22 mouse cellular contexts compared by ENCODE assay signal in the genomic region with DNA sequence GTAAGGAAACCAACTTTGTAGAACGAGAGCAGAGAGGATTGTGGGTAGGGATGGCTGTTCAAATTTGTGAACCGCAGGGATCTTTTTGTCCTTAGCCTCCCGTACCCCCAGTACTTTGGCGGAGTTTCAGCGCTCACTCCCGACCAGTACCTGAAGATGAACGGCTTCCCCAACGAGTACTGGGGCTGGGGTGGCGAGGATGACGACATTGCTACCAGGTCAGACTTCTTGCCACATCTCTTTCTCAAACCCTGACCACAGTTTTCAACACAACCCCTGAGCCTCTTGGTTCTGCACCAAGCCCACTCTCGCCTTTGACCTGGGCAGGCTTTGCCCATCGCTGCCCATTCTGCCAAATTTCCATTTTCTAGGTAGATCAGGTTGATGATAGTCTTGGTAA. TPM values are rescaled to one million over a fixed set of nuclear protein-coding genes. Genes with fewer than 3 reads are reported as not detected.
A peak's percentile ranks its signal among the peaks of the same experiment; 100 is the strongest.
DNase-seq lines count a peak whose midpoint lies in the region; ATAC-seq and TF ChIP-seq lines count a peak whose summit lies in the region.
"Had no signal": no experiment of that assay in that cellular context is flagged by ENCODE, and none has a peak within 500 bp of the region (broad histone marks: within the 10 kb centered on the region; RNA-seq: fewer than 3 reads in every experiment).

No protein-coding gene starts in this region.

- H3K27ac ChIP-seq in forebrain, embryonic 11.5 days (ENCODE audit: low read depth, low read length), result no peak overlapping the region
- H3K27ac ChIP-seq in forebrain, embryonic 16.5 days (ENCODE audit: low read length), result no peak overlapping the region
- peak overlapping the region; percentile 50; the same call in 1 of the 2 replicates for H3K27ac ChIP-seq in liver, embryonic 13.5 days
- no peak overlapping the region for H3K27ac ChIP-seq in liver, postnatal 0 days (ENCODE audit: low read depth)
- peak overlapping the region; percentile 51 for H3K27ac ChIP-seq in liver, embryonic 15.5 days (replicated peaks)
- no peak overlapping the region for H3K27ac ChIP-seq in midbrain, embryonic 14.5 days (replicated peaks; ENCODE audit: low read depth, low read length)
- H3K27ac ChIP-seq: embryonic facial prominence, embryonic 12.5 days; forebrain, embryonic 12.5 days; hindbrain, embryonic 10.5 days; hindbrain, embryonic 15.5 days had no signal

- no peak overlapping the region for H3K4me2 ChIP-seq in forebrain, embryonic 11.5 days (ENCODE audit: low read depth, low read length, severe bottlenecking)
- H3K4me2 ChIP-seq in forebrain, embryonic 16.5 days (ENCODE audit: low read length), result no peak overlapping the region
- H3K4me2 ChIP-seq in liver, embryonic 13.5 days, result no peak overlapping the region
- no peak overlapping the region for H3K4me2 ChIP-seq in liver, postnatal 0 days (ENCODE audit: low read depth, low read length)
- H3K4me2 ChIP-seq in liver, embryonic 15.5 days, result 0 out of 2 replicates have a peak overlapping the region, but pooled peaks have one; percentile 3
- no peak overlapping the region for H3K4me2 ChIP-seq in midbrain, embryonic 14.5 days (ENCODE audit: low read length)
- H3K4me2 ChIP-seq: embryonic facial prominence, embryonic 12.5 days; forebrain, embryonic 12.5 days; heart, embryonic 11.5 days; hindbrain, embryonic 15.5 days had no signal

- no peak for TF ChIP-seq EP300 in liver, postnatal 0 days (IDR thresholded peaks at IDR 0.05; ENCODE audit: low read depth)

- H3K9ac ChIP-seq in forebrain, embryonic 11.5 days (ENCODE audit: low read length), result no peak overlapping the region
- H3K9ac ChIP-seq in forebrain, embryonic 16.5 days (replicated peaks; ENCODE audit: low read depth, low read length), result no peak overlapping the region
- H3K9ac ChIP-seq in liver, embryonic 13.5 days, result no peak overlapping the region
- no peak overlapping the region for H3K9ac ChIP-seq in liver, postnatal 0 days (replicated peaks)
- no peak overlapping the region for H3K9ac ChIP-seq in liver, embryonic 15.5 days
- no peak overlapping the region for H3K9ac ChIP-seq in midbrain, embryonic 14.5 days (replicated peaks; ENCODE audit: low read length)
- H3K9ac ChIP-seq: embryonic facial prominence, embryonic 12.5 days; forebrain, embryonic 12.5 days; forebrain, postnatal 0 days; hindbrain, embryonic 15.5 days had no signal

- no peaks in the 10 kb centered on the region for H3K27me3 ChIP-seq in forebrain, embryonic 11.5 days (ENCODE audit: control insufficient read depth, insufficient read depth, low read length)
- no peaks in the 10 kb centered on the region for H3K27me3 ChIP-seq in forebrain, embryonic 16.5 days (replicated peaks; ENCODE audit: control insufficient read depth, insufficient read depth, low read length)
- H3K27me3 ChIP-seq in liver, embryonic 13.5 days, result no peaks in the 10 kb centered on the region
- H3K27me3 ChIP-seq in liver, postnatal 0 days (ENCODE audit: insufficient read depth, low read length), result no peaks in the 10 kb centered on the region
- H3K27me3 ChIP-seq in liver, embryonic 15.5 days, result no peaks in the 10 kb centered on the region
- H3K27me3 ChIP-seq in midbrain, embryonic 14.5 days (ENCODE audit: control insufficient read depth, insufficient read depth, low read length), result no peaks in the 10 kb centered on the region
- H3K27me3 ChIP-seq: embryonic facial prominence, embryonic 12.5 days; forebrain, embryonic 12.5 days; hindbrain, embryonic 15.5 days; Patski had no signal

- WGBS in forebrain, embryonic 11.5 days, result 93% methylated on average over 12 of the region's 12 CpGs
- 90% methylated on average over 12 of the region's 12 CpGs for WGBS in forebrain, embryonic 16.5 days
- WGBS in liver, embryonic 13.5 days (ENCODE audit: insufficient replicate concordance), result 90% methylated on average over 12 of the region's 12 CpGs
- 87% methylated on average over 12 of the region's 12 CpGs for WGBS in liver, postnatal 0 days (ENCODE audit: insufficient replicate concordance)
- WGBS in liver, embryonic 15.5 days (ENCODE audit: insufficient replicate concordance), result 88% methylated on average over 12 of the region's 12 CpGs
- WGBS in midbrain, embryonic 14.5 days, result 91% methylated on average over 12 of the region's 12 CpGs

- H3K36me3 ChIP-seq in forebrain, embryonic 11.5 days (ENCODE audit: control insufficient read depth, insufficient read depth, low read length), result peaks cover 10% of the 10 kb centered on the region; the same call in 1 of the 2 replicates
- peaks cover 26% of the 10 kb centered on the region for H3K36me3 ChIP-seq in forebrain, embryonic 16.5 days (ENCODE audit: control insufficient read depth, insufficient read depth)
- H3K36me3 ChIP-seq in liver, embryonic 13.5 days, result peaks cover 76% of the 10 kb centered on the region
- peaks cover 63% of the 10 kb centered on the region for H3K36me3 ChIP-seq in liver, postnatal 0 days (replicated peaks; ENCODE audit: insufficient read depth, low read length)
- H3K36me3 ChIP-seq in liver, embryonic 15.5 days (replicated peaks), result peaks cover 76% of the 10 kb centered on the region
- peaks cover 70% of the 10 kb centered on the region for H3K36me3 ChIP-seq in midbrain, embryonic 14.5 days (ENCODE audit: control insufficient read depth, insufficient read depth, low read length)

- H3K4me3 ChIP-seq in forebrain, embryonic 11.5 days (ENCODE audit: low read depth, low read length), result no peak overlapping the region
- no peak overlapping the region for H3K4me3 ChIP-seq in forebrain, embryonic 16.5 days (replicated peaks; ENCODE audit: low read length)
- H3K4me3 ChIP-seq in liver, embryonic 13.5 days (replicated peaks), result no peak overlapping the region
- no peak overlapping the region for H3K4me3 ChIP-seq in liver, postnatal 0 days (ENCODE audit: low read depth, low read length)
- H3K4me3 ChIP-seq in liver, embryonic 15.5 days (replicated peaks), result no peak overlapping the region
- H3K4me3 ChIP-seq in midbrain, embryonic 14.5 days (replicated peaks; ENCODE audit: low read depth, low read length), result no peak overlapping the region
- H3K4me3 ChIP-seq: embryonic facial prominence, embryonic 12.5 days; forebrain, embryonic 12.5 days; hindbrain, embryonic 10.5 days; hindbrain, embryonic 15.5 days had no signal

- peaks cover 8% of the 10 kb centered on the region; the same call in 1 of the 2 replicates for H3K4me1 ChIP-seq in forebrain, embryonic 11.5 days (replicated peaks; ENCODE audit: control insufficient read depth, insufficient read depth, low read length)
- peaks cover 22% of the 10 kb centered on the region for H3K4me1 ChIP-seq in forebrain, embryonic 16.5 days (replicated peaks; ENCODE audit: control insufficient read depth, insufficient read depth, low read length)
- peaks cover 78% of the 10 kb centered on the region for H3K4me1 ChIP-seq in liver, embryonic 13.5 days (replicated peaks)
- peaks cover 21% of the 10 kb centered on the region for H3K4me1 ChIP-seq in liver, postnatal 0 days (ENCODE audit: insufficient read depth)
- H3K4me1 ChIP-seq in liver, embryonic 15.5 days (replicated peaks), result peaks cover 82% of the 10 kb centered on the region
- H3K4me1 ChIP-seq in midbrain, embryonic 14.5 days (ENCODE audit: control insufficient read depth, insufficient read depth, low read length), result peaks cover 14% of the 10 kb centered on the region

- ATAC-seq in forebrain, embryonic 11.5 days (replicated peaks; ENCODE audit: low FRiP score), result no peak
- ATAC-seq in forebrain, embryonic 16.5 days, result no peak
- ATAC-seq in liver, embryonic 13.5 days (ENCODE audit: low read depth), result no peak
- ATAC-seq in liver, postnatal 0 days, result no peak
- no peak for ATAC-seq in liver, embryonic 15.5 days (ENCODE audit: insufficient read depth)
- peak; percentile 53 for ATAC-seq in neutrophil, adult 5-6 weeks (ENCODE audit: extremely low read depth, insufficient number of reproducible peaks, low FRiP score, poor library complexity, severe bottlenecking)
- ATAC-seq in midbrain, embryonic 14.5 days (ENCODE audit: low FRiP score, low TSS enrichment), result no peak
- ATAC-seq: activated CD4-positive, CD25-positive, alpha-beta regulatory T cell, adult 4 months; CD4-positive, CD25-positive, alpha-beta regulatory T cell, adult 4 months; forebrain, postnatal 0 days; Patski had no signal

- DNase-seq in forebrain, embryonic 11.5 days (ENCODE audit: low spot score), result peak; percentile 18
- DNase-seq in liver, embryonic 13.5 days, result no peak
- no peak for DNase-seq in liver, postnatal 0 days
- DNase-seq in midbrain, embryonic 14.5 days, result no peak
- DNase-seq in embryo, embryonic 10.5 days (ENCODE audit: low spot score), result no peak
- DNase-seq: adrenal gland, postnatal 14 days; B cell, adult 2 months; cerebellum, adult 2 months; cerebellum, postnatal 10 days; forebrain, postnatal 0 days; gastrocnemius, postnatal 14 days had no signal

- no peaks in the 10 kb centered on the region for H3K9me3 ChIP-seq in forebrain, embryonic 11.5 days (ENCODE audit: control insufficient read depth, low read length)
- H3K9me3 ChIP-seq in forebrain, embryonic 16.5 days (ENCODE audit: control insufficient read depth, low read length), result no peaks in the 10 kb centered on the region
- H3K9me3 ChIP-seq in liver, embryonic 13.5 days (replicated peaks), result no peaks in the 10 kb centered on the region
- H3K9me3 ChIP-seq in liver, postnatal 0 days (ENCODE audit: low read length), result no peaks in the 10 kb centered on the region
- H3K9me3 ChIP-seq in liver, embryonic 15.5 days (replicated peaks), result no peaks in the 10 kb centered on the region
- H3K9me3 ChIP-seq in midbrain, embryonic 14.5 days (ENCODE audit: control insufficient read depth, low read length), result no peaks in the 10 kb centered on the region
- H3K9me3 ChIP-seq: embryonic facial prominence, embryonic 12.5 days; forebrain, embryonic 12.5 days; hindbrain, embryonic 10.5 days; hindbrain, embryonic 15.5 days had no signal

- no peak for TF ChIP-seq CTCF in liver, postnatal 0 days (IDR thresholded peaks at IDR 0.05; ENCODE audit: low read depth)

RNA-seq across cellular contexts. Expression of gene B4galt3, which starts 4.0 kb away (rescaled TPM):
- 72.3 and 75.5 TPM in 2 replicates for polyA plus RNA-seq in forebrain, embryonic 11.5 days (2014; fragmentation: Nextera tagmentation; extraction: Ambion mirVana)
- polyA plus RNA-seq in forebrain, embryonic 16.5 days (2015; fragmentation: Nextera tagmentation; extraction: Ambion mirVana), result 111 and 114 TPM in 2 replicates
- 24.9 and 26.5 TPM in 2 replicates for polyA plus RNA-seq in liver, embryonic 13.5 days (2015; fragmentation: Nextera tagmentation; extraction: Ambion mirVana)
- polyA plus RNA-seq in liver, postnatal 0 days (2015; fragmentation: Nextera tagmentation; extraction: Ambion mirVana), result 16.0 and 16.7 TPM in 2 replicates
- polyA plus RNA-seq in liver, embryonic 15.5 days (2015; fragmentation: Nextera tagmentation; extraction: Ambion mirVana), result 21.9 and 23.5 TPM in 2 replicates
- total RNA-seq in neutrophil, adult 5-6 weeks (2017), result 116 and 144 TPM in 2 replicates
- 101 and 105 TPM in 2 replicates for polyA plus RNA-seq in midbrain, embryonic 14.5 days (2014; fragmentation: Nextera tagmentation; extraction: Ambion mirVana)

RNA-seq across cellular contexts. Expression of gene Ppox, which starts 6.8 kb away (rescaled TPM):
- polyA plus RNA-seq in forebrain, embryonic 11.5 days (2014; fragmentation: Nextera tagmentation; extraction: Ambion mirVana), result 66.3 and 67.6 TPM in 2 replicates
- polyA plus RNA-seq in forebrain, embryonic 16.5 days (2015; fragmentation: Nextera tagmentation; extraction: Ambion mirVana), result 47.6 and 49.2 TPM in 2 replicates
- 174 and 175 TPM in 2 replicates for polyA plus RNA-seq in liver, embryonic 13.5 days (2015; fragmentation: Nextera tagmentation; extraction: Ambion mirVana)
- 61.5 and 69.6 TPM in 2 replicates for polyA plus RNA-seq in liver, postnatal 0 days (2015; fragmentation: Nextera tagmentation; extraction: Ambion mirVana)
- 214 and 226 TPM in 2 replicates for polyA plus RNA-seq in liver, embryonic 15.5 days (2015; fragmentation: Nextera tagmentation; extraction: Ambion mirVana)
- total RNA-seq in neutrophil, adult 5-6 weeks (2017), result 48.4 and 57.0 TPM in 2 replicates
- polyA plus RNA-seq in midbrain, embryonic 14.5 days (2014; fragmentation: Nextera tagmentation; extraction: Ambion mirVana), result 43.2 and 46.8 TPM in 2 replicates

RNA-seq across cellular contexts. Expression of gene Usp21, which starts 13.6 kb away (rescaled TPM):
- polyA plus RNA-seq in forebrain, embryonic 11.5 days (2014; fragmentation: Nextera tagmentation; extraction: Ambion mirVana), result 110 and 114 TPM in 2 replicates
- polyA plus RNA-seq in forebrain, embryonic 16.5 days (2015; fragmentation: Nextera tagmentation; extraction: Ambion mirVana), result 126 and 130 TPM in 2 replicates
- 25.8 and 26.7 TPM in 2 replicates for polyA plus RNA-seq in liver, embryonic 13.5 days (2015; fragmentation: Nextera tagmentation; extraction: Ambion mirVana)
- polyA plus RNA-seq in liver, postnatal 0 days (2015; fragmentation: Nextera tagmentation; extraction: Ambion mirVana), result 13.9 and 15.1 TPM in 2 replicates
- 24.9 and 28.5 TPM in 2 replicates for polyA plus RNA-seq in liver, embryonic 15.5 days (2015; fragmentation: Nextera tagmentation; extraction: Ambion mirVana)
- total RNA-seq in neutrophil, adult 5-6 weeks (2017), result 45.5 and 45.7 TPM in 2 replicates
- 92.6 and 98.9 TPM in 2 replicates for polyA plus RNA-seq in midbrain, embryonic 14.5 days (2014; fragmentation: Nextera tagmentation; extraction: Ambion mirVana)

RNA-seq across cellular contexts. Expression of gene Ufc1, which starts 20.7 kb away (rescaled TPM):
- 92.4 and 97.5 TPM in 2 replicates for polyA plus RNA-seq in forebrain, embryonic 11.5 days (2014; fragmentation: Nextera tagmentation; extraction: Ambion mirVana)
- polyA plus RNA-seq in forebrain, embryonic 16.5 days (2015; fragmentation: Nextera tagmentation; extraction: Ambion mirVana), result 93.5 and 102 TPM in 2 replicates
- 53.3 and 57.1 TPM in 2 replicates for polyA plus RNA-seq in liver, embryonic 13.5 days (2015; fragmentation: Nextera tagmentation; extraction: Ambion mirVana)
- polyA plus RNA-seq in liver, postnatal 0 days (2015; fragmentation: Nextera tagmentation; extraction: Ambion mirVana), result 58.1 and 59.6 TPM in 2 replicates
- polyA plus RNA-seq in liver, embryonic 15.5 days (2015; fragmentation: Nextera tagmentation; extraction: Ambion mirVana), result 40.6 and 41.4 TPM in 2 replicates
- 32.0 and 39.7 TPM in 2 replicates for total RNA-seq in neutrophil, adult 5-6 weeks (2017)
- polyA plus RNA-seq in midbrain, embryonic 14.5 days (2014; fragmentation: Nextera tagmentation; extraction: Ambion mirVana), result 120 and 132 TPM in 2 replicates

RNA-seq across cellular contexts. Expression of gene Ndufs2, which starts 23.0 kb away (rescaled TPM):
- 257 and 264 TPM in 2 replicates for polyA plus RNA-seq in forebrain, embryonic 11.5 days (2014; fragmentation: Nextera tagmentation; extraction: Ambion mirVana)
- 212 and 232 TPM in 2 replicates for polyA plus RNA-seq in forebrain, embryonic 16.5 days (2015; fragmentation: Nextera tagmentation; extraction: Ambion mirVana)
- polyA plus RNA-seq in liver, embryonic 13.5 days (2015; fragmentation: Nextera tagmentation; extraction: Ambion mirVana), result 152 and 167 TPM in 2 replicates
- polyA plus RNA-seq in liver, postnatal 0 days (2015; fragmentation: Nextera tagmentation; extraction: Ambion mirVana), result 158 and 170 TPM in 2 replicates
- 137 and 144 TPM in 2 replicates for polyA plus RNA-seq in liver, embryonic 15.5 days (2015; fragmentation: Nextera tagmentation; extraction: Ambion mirVana)
- 150 and 174 TPM in 2 replicates for total RNA-seq in neutrophil, adult 5-6 weeks (2017)
- polyA plus RNA-seq in midbrain, embryonic 14.5 days (2014; fragmentation: Nextera tagmentation; extraction: Ambion mirVana), result 185 and 220 TPM in 2 replicates

Comparison
In these comparisons a context has a peak if more than half of its experiments do, and no peak if none do; other contexts are left out.
1. H3K27ac ChIP-seq: peak in liver, embryonic 13.5 days (single experiment) and liver, embryonic 15.5 days (single experiment); none in forebrain, embryonic 11.5 days (single experiment), forebrain, embryonic 16.5 days (single experiment), liver, postnatal 0 days (single experiment) and midbrain, embryonic 14.5 days (single experiment).